Comparison of ENCODE assay signal across 30 mouse cellular contexts in genomic region chr19:29509857-29510256, GRCm38 (mm10). TPM values are rescaled to one million over a fixed set of nuclear protein-coding genes. Genes with fewer than 3 reads are reported as not detected.
DNase-seq lines count a peak whose midpoint lies in the region; ATAC-seq lines count a peak whose summit lies in the region.
"Had no signal": no experiment of that assay in that cellular context is flagged by ENCODE, and none has a peak within 500 bp of the region (broad histone marks: within the 10 kb centered on the region; RNA-seq: fewer than 3 reads in every experiment).

No protein-coding gene starts in this region.

- H3K27me3 ChIP-seq in megakaryocyte, embryonic 14.5 days (replicated peaks): peaks cover 3% of the 10 kb centered on the region
- H3K27me3 ChIP-seq: embryonic facial prominence, embryonic 13.5 days; forebrain, embryonic 13.5 days; heart, embryonic 12.5 days; heart, embryonic 15.5 days; hindbrain, embryonic 13.5 days; intestine, embryonic 15.5 days; Patski had no signal

- no peak for ATAC-seq in megakaryocyte, adult 5-6 weeks (ENCODE audit: poor library complexity, severe bottlenecking)
- ATAC-seq in monocyte, adult 5-6 weeks (replicated peaks; ENCODE audit: insufficient number of reproducible peaks, low FRiP score, low TSS enrichment, poor library complexity, severe bottlenecking): peak; percentile 61
- ATAC-seq in erythroblast, adult 5-6 weeks (replicated peaks; ENCODE audit: low FRiP score, poor library complexity, severe bottlenecking): no peak
- ATAC-seq: forebrain, embryonic 13.5 days; forebrain, embryonic 16.5 days; hindbrain, embryonic 16.5 days; intestine, embryonic 15.5 days; Patski had no signal

- peak overlapping the region; percentile 29 for H3K4me3 ChIP-seq in megakaryocyte, embryonic 14.5 days (replicated peaks)
- H3K4me3 ChIP-seq: embryonic facial prominence, embryonic 10.5 days; embryonic facial prominence, embryonic 13.5 days; forebrain, embryonic 10.5 days; forebrain, embryonic 13.5 days; gastrocnemius, adult 2 months; heart, embryonic 12.5 days; heart, embryonic 15.5 days; hindbrain, embryonic 10.5 days; hindbrain, embryonic 13.5 days; intestine, embryonic 15.5 days had no signal

- H3K9me3 ChIP-seq in megakaryocyte, embryonic 14.5 days: peaks cover 5% of the 10 kb centered on the region
- H3K9me3 ChIP-seq: forebrain, embryonic 10.5 days; forebrain, embryonic 13.5 days; heart, embryonic 15.5 days; hindbrain, embryonic 13.5 days; intestine, embryonic 15.5 days had no signal

- H3K36me3 ChIP-seq in megakaryocyte, embryonic 14.5 days (replicated peaks; ENCODE audit: low read length): peaks cover 4% of the 10 kb centered on the region
- H3K36me3 ChIP-seq: embryonic facial prominence, embryonic 13.5 days; heart, embryonic 15.5 days; hindbrain, embryonic 13.5 days; intestine, embryonic 15.5 days had no signal

- DNase-seq in 416B (ENCODE audit: low read depth): peak; percentile 27
- no peak for DNase-seq in adrenal gland, postnatal 4 days (ENCODE audit: low spot score in 2 of 2)
- DNase-seq: adrenal gland, postnatal 10 days; adrenal gland, postnatal 36 days; cerebellum, adult 11 months; cerebellum, adult 2 months; cerebellum, adult 9-11 months; cerebellum, postnatal 25 days; embryo, embryonic 11 days; gastrocnemius, adult 2 months; gastrocnemius, postnatal 14 days; heart, adult 18-20 months; heart, postnatal 10 days; heart, postnatal 36 days had no signal

- peaks cover 17% of the 10 kb centered on the region for H3K4me1 ChIP-seq in megakaryocyte, embryonic 14.5 days
- H3K4me1 ChIP-seq: embryonic facial prominence, embryonic 10.5 days; forebrain, embryonic 10.5 days; heart, embryonic 12.5 days; hindbrain, embryonic 10.5 days; hindbrain, embryonic 13.5 days; intestine, embryonic 15.5 days had no signal

RNA-seq across cellular contexts. Expression of gene Ric1, which starts 12.2 kb away (rescaled TPM):
- 1.0 and 1.4 TPM in 2 replicates for polyA plus RNA-seq in megakaryocyte, embryonic 14.5 days (2012; ENCODE audit: insufficient read depth, low replicate concordance)
- total RNA-seq in megakaryocyte, adult 5-6 weeks (2015): 12.9 and 13.1 TPM in 2 replicates
- total RNA-seq in megakaryocyte, adult 5-6 weeks (2017): 14.3 and 15.3 TPM in 2 replicates
- 58.8 to 70.8 TPM (median 64.9 TPM) in 3 replicates for total RNA-seq in monocyte, adult 5-6 weeks (2017)
- 1.7 and 6.1 TPM in 2 replicates for total RNA-seq in erythroblast, adult 5-6 weeks (2015; ENCODE audit: low replicate concordance)
- total RNA-seq in erythroblast, adult 5-6 weeks (2017; ENCODE audit: low replicate concordance): 4.6 and 4.7 TPM in 2 replicates
- 10 to 100 TPM; 37.6 to 41.6 TPM for total RNA-seq in adrenal gland, postnatal 4 days (2021)
